Mouse (Mus musculus) limb, embryonic 14.5 days (tissue): Measurements from ENCODE around the gene Itga9. TPM values are rescaled to one million over a fixed set of nuclear protein-coding genes. Genes with fewer than 3 reads are reported as not detected.

Experiments
- ATAC-seq: fragments of 200-750 bp; cut with Nextera tagmentation; 2 replicates; pipeline ENCODE4 v1.8.0; 2017; ENCODE audit warnings: low read depth, moderate number of reproducible peaks, moderate TSS enrichment; ENCODE audit not compliant: low FRiP score
- DNase-seq: peaks from one replicate; pipeline ENCODE4 v3.0.0-alpha.2; 2015; ENCODE audit warnings: low spot score
- H3K27ac ChIP-seq: fragments of 300-500 bp; sonication (generic); replicated peaks from 2 replicates; pipeline ENCODE4 v1.5.1; 2014; ENCODE audit warnings: low read depth, mild to moderate bottlenecking, low read length, moderate library complexity, mixed read lengths
- H3K27me3 ChIP-seq: fragments of 300-500 bp; sonication (generic); 2 replicates; pipeline ENCODE4 v1.6.1; 2014; ENCODE audit warnings: low read length, mixed read lengths; ENCODE audit not compliant: control insufficient read depth, insufficient read depth
- H3K36me3 ChIP-seq: fragments of 300-500 bp; sonication (generic); 2 replicates; pipeline ENCODE4 v1.6.1; 2014; ENCODE audit warnings: mild to moderate bottlenecking, low read length, moderate library complexity, mixed read lengths; ENCODE audit not compliant: control insufficient read depth, insufficient read depth
- H3K4me1 ChIP-seq: fragments of 300-500 bp; sonication (generic); 2 replicates; pipeline ENCODE4 v1.6.1; 2014; ENCODE audit warnings: antibody characterized with exemption, low read length, mixed read lengths; ENCODE audit not compliant: control insufficient read depth, insufficient read depth
- H3K4me2 ChIP-seq: fragments of 300-500 bp; sonication (generic); replicated peaks from 2 replicates; pipeline ENCODE4 v1.6.1; 2014; ENCODE audit warnings: low read depth, mild to moderate bottlenecking, low read length, moderate library complexity; ENCODE audit not compliant: severe bottlenecking
- H3K4me3 ChIP-seq: fragments of 300-500 bp; sonication (generic); replicated peaks from 2 replicates; pipeline ENCODE4 v1.5.1; 2014; ENCODE audit warnings: low read length
- H3K9ac ChIP-seq: fragments of 300-500 bp; sonication (generic); 2 replicates; pipeline ENCODE4 v1.6.1; 2014; ENCODE audit warnings: mild to moderate bottlenecking, low read depth, low read length, moderate library complexity; ENCODE audit not compliant: severe bottlenecking
- H3K9me3 ChIP-seq: fragments of 300-500 bp; sonication (generic); 2 replicates; pipeline ENCODE4 v1.6.1; 2016; ENCODE audit warnings: low read length; ENCODE audit not compliant: control insufficient read depth
- POLR2A ChIP-seq: fragments of 200-500 bp; IDR thresholded peaks from 2 replicates; pipeline ENCODE4 v1.8.0; 2012; ENCODE audit warnings: inconsistent platforms, mild to moderate bottlenecking, moderate library complexity, borderline replicate concordance; ENCODE audit not compliant: insufficient read depth, insufficient read length; ENCODE audit errors: extremely low read depth
- WGBS: fragments of 180-500 bp; shearing (Covaris S2); extraction: QIAGEN DNeasy Blood & Tissue Kit; methylation state at CpG from one replicate; pipeline ENCODE4 v1.1.7; 2014; 5-methylcytosine and 5-hydroxymethylcytosine counted together
- polyA plus RNA-seq, 2 experiments: library from polyadenylated mRNA; depleted of rRNA in 1 of 2; stranded (reverse) in 1 of 2; unstranded in 1 of 2; fragments of >200 nt; fragmentation: Nextera tagmentation in 1 of 2; extraction: Ambion mirVana in 1 of 2; gene quantifications; 2 replicates each; pipeline versions ENCODE4 v1.2.1 to v1.2.3; 2012 to 2014

Itga9 gene
- polyA plus RNA-seq, 2 experiments: 10.0 to 19.7 TPM

DNA sequence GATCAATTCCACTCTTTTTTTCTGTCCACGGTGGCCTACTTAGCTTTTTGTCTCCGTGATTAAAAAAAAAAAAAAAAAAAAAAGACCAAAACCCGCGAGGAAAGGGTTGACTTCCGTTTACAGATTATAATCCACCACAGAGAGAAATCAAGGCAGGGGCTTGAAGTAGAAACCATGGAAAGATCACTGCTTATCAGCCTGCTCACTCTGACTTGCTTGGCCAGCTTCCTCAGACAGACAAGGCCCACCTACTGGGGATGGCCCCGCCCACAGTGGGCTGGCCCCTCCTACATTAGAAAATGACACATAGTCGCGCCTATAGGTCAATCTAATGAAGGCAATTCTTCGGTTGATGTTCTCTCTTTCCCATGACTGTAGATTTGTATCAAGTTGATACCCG is 72.3 kb downstream of the Itga9 start:
- WGBS: 75% methylated on average over 10 of the region's 10 CpGs
- no peak for ATAC-seq
- peaks cover 5% of the 10 kb centered on the region for H3K36me3 ChIP-seq
- no peak overlapping the region for H3K4me3 ChIP-seq
- H3K27me3 ChIP-seq: no peaks in the 10 kb centered on the region
- no peak overlapping the region for H3K9ac ChIP-seq
- H3K4me1 ChIP-seq: peaks cover 21% of the 10 kb centered on the region
- TF ChIP-seq POLR2A: no peak
- H3K27ac ChIP-seq: no peak overlapping the region
- no peaks in the 10 kb centered on the region for H3K9me3 ChIP-seq
- no peak for DNase-seq
- H3K4me2 ChIP-seq: no peak overlapping the region

DNA sequence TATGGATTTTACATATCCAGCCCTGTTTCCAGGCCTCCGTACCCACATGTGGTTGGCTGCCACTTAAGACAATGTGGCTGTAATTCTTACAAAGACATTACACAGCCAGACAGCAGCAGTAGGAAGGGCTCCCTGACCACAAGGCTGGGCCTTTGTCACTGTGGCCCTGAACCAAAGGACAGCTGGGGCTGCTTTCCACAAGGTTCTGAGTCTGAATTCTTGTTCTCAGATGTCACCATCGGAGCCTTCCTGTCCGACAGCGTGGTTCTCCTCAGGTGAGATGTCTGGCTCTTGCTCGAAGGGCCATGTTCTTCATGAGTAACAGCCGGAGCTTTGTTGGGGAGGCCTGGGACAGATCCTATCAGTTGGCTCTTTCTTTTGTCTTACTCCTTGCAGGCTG is 75.0 kb downstream of the Itga9 start:
- Histone ChIP-seq H3K27me3 (no peaks in the 10 kb centered on the region), H3K9ac (no peak overlapping the region), H3K4me3 (no peak overlapping the region), H3K4me2 (no peak overlapping the region), H3K27ac (no peak overlapping the region), H3K4me1 (peaks cover 20% of the 10 kb centered on the region), H3K36me3 (no peaks in the 10 kb centered on the region), H3K9me3 (no peaks in the 10 kb centered on the region)
- DNase-seq (no peak), ATAC-seq (no peak)
- 83% methylated on average over 6 of the region's 6 CpGs for WGBS
- no peak for TF ChIP-seq POLR2A

GRCm38 (mm10) chr9:118682154-118682553 is 75.7 kb downstream of the Itga9 start:
- Histone ChIP-seq H3K4me1 (peaks cover 15% of the 10 kb centered on the region), H3K27ac (no peak overlapping the region), H3K9ac (no peak overlapping the region), H3K4me2 (no peak overlapping the region), H3K27me3 (no peaks in the 10 kb centered on the region), H3K4me3 (no peak overlapping the region), H3K36me3 (no peaks in the 10 kb centered on the region), H3K9me3 (no peaks in the 10 kb centered on the region)
- DNase-seq: no peak
- TF ChIP-seq POLR2A: no peak
- 77% methylated on average over 8 of the region's 8 CpGs for WGBS
- ATAC-seq: no peak

- H3K36me3 ChIP-seq: no peaks in the 10 kb centered on the region
- 90% methylated on average over 7 of the region's 7 CpGs for WGBS
- ATAC-seq (no peak), DNase-seq (no peak)
- no peak overlapping the region for H3K4me2 ChIP-seq
- TF ChIP-seq POLR2A: no peak
- no peak overlapping the region for H3K4me3 ChIP-seq
- H3K27ac ChIP-seq: no peak overlapping the region
- no peak overlapping the region for H3K9ac ChIP-seq
- H3K9me3 ChIP-seq: no peaks in the 10 kb centered on the region
- peaks cover 3% of the 10 kb centered on the region for H3K4me1 ChIP-seq
- H3K27me3 ChIP-seq: no peaks in the 10 kb centered on the region
These were observed 77.0 kb downstream of the Itga9 start for GRCm38 (mm10) chr9:118683507-118683906.

DNA sequence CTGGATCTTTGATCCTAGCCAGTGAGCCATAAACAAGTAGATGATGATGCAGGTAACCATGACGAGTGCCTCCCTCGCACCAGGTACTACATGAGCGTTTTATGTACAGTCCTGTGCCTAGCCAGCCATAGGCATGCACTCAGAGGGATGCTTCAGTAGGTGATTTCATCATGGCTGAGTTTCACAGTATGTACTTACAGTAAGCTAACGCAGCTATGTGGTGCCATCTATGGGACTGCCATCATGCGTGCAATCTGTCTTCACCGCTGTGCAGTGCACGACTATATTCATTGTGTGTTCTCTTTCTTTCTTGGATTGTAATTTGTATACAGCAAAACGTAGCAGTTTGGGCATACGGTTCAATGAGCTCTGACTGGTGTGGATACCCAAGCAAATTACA is 77.9 kb downstream of the Itga9 start:
- Histone ChIP-seq H3K4me2 (no peak overlapping the region), H3K4me3 (no peak overlapping the region), H3K4me1 (peaks cover 4% of the 10 kb centered on the region), H3K9ac (no peak overlapping the region), H3K27me3 (no peaks in the 10 kb centered on the region), H3K27ac (no peak overlapping the region), H3K36me3 (no peaks in the 10 kb centered on the region), H3K9me3 (no peaks in the 10 kb centered on the region)
- WGBS: 92% methylated on average over 9 of the region's 9 CpGs
- DNase-seq (no peak), ATAC-seq (no peak)
- no peak for TF ChIP-seq POLR2A
